Mouse (Mus musculus): ENCODE data around the gene Map2k2.

Gene Map2k2

GRCm38 (mm10) chr10:81106113-81106721 is 502 bp downstream of the Map2k2 start:
- DNase-seq, result peak; percentile 92

GRCm38 (mm10) chr10:81112946-81113345 is 7.2 kb downstream of the Map2k2 start:
- no peak for DNase-seq

- no peak for DNase-seq
Observed at GRCm38 (mm10) chr10:81119625-81120024, 13.9 kb downstream of the Map2k2 start.

- no peak for DNase-seq
Observed at GRCm38 (mm10) chr10:81120650-81121049, 14.9 kb downstream of the Map2k2 start.

- no peak for DNase-seq
Observed at GRCm38 (mm10) chr10:81122889-81123288, 17.2 kb downstream of the Map2k2 start.

GRCm38 (mm10) chr10:81123500-81123899 is 17.8 kb downstream of the Map2k2 start:
- no peak for DNase-seq

- DNase-seq, result peak; percentile 80
Observed at GRCm38 (mm10) chr10:81134181-81134587, 28.5 kb downstream of the Map2k2 start.

- peak; percentile 70 for DNase-seq
Observed at GRCm38 (mm10) chr10:81134966-81135681, 29.4 kb downstream of the Map2k2 start, which contains the start of gene Zbtb7a. Gene Zbtb7a, plus strand, starts transcription at chr10:81135220.

GRCm38 (mm10) chr10:81135831-81136705 is 30.4 kb downstream of the Map2k2 start:
- peak; percentile 88 for DNase-seq

- peak; percentile 90 for DNase-seq
Observed at GRCm38 (mm10) chr10:81136706-81137231, 31.1 kb downstream of the Map2k2 start.

GRCm38 (mm10) chr10:81137252-81138130 is 31.8 kb downstream of the Map2k2 start:
- DNase-seq, result peak; percentile 99

- DNase-seq, result peak; percentile 53
Observed at GRCm38 (mm10) chr10:81138131-81138782, 32.5 kb downstream of the Map2k2 start.

GRCm38 (mm10) chr10:81138821-81139528 is 33.3 kb downstream of the Map2k2 start:
- DNase-seq, result no peak

- DNase-seq, result no peak
Observed at GRCm38 (mm10) chr10:81139529-81139846, 33.8 kb downstream of the Map2k2 start.

GRCm38 (mm10) chr10:81140005-81140404 is 34.3 kb downstream of the Map2k2 start:
- peak; percentile 44 for DNase-seq

GRCm38 (mm10) chr10:81140717-81141454 is 35.2 kb downstream of the Map2k2 start:
- peak; percentile 58 for DNase-seq

GRCm38 (mm10) chr10:81141455-81142210 is 35.9 kb downstream of the Map2k2 start:
- no peak for DNase-seq

GRCm38 (mm10) chr10:81142551-81142981 is 36.9 kb downstream of the Map2k2 start:
- no peak for DNase-seq

GRCm38 (mm10) chr10:81143157-81143633 is 37.5 kb downstream of the Map2k2 start:
- no peak for DNase-seq
